Mouse (Mus musculus) E14TG2a.4 (cell line): ENCODE data around the gene Trim47.

Experiments used
- CTCF ChIP-seq: conservative IDR thresholded peaks from 2 replicates; pipeline ENCODE4 v1.5.1; 2014; ENCODE audit warnings: low read length
- NANOG ChIP-seq: IDR thresholded peaks from 2 replicates; pipeline ENCODE4 v1.6.1; 2014; ENCODE audit warnings: borderline replicate concordance, low read length, mixed read lengths
- POU5F1 ChIP-seq: IDR thresholded peaks from 2 replicates; pipeline ENCODE4 v1.6.1; 2014; ENCODE audit warnings: low read length, borderline replicate concordance

GRCm38 (mm10) chr11:116059691-116060025, 67.4 kb downstream of the Trim47 start:
- TF ChIP-seq CTCF (no peak), POU5F1 (no peak), NANOG (no peak)
